Mouse (Mus musculus): ENCODE measurements around the gene Meis2. TPM values are rescaled to one million over a fixed set of nuclear protein-coding genes. Genes with fewer than 3 reads are reported as not detected.
A peak's percentile ranks its signal among the peaks of the same experiment; 100 is the strongest.

The Meis2 gene
- polyA plus RNA-seq (2015; fragmentation: Nextera tagmentation; extraction: Ambion mirVana) = 13.7 and 17.1 TPM in 2 replicates

DNA sequence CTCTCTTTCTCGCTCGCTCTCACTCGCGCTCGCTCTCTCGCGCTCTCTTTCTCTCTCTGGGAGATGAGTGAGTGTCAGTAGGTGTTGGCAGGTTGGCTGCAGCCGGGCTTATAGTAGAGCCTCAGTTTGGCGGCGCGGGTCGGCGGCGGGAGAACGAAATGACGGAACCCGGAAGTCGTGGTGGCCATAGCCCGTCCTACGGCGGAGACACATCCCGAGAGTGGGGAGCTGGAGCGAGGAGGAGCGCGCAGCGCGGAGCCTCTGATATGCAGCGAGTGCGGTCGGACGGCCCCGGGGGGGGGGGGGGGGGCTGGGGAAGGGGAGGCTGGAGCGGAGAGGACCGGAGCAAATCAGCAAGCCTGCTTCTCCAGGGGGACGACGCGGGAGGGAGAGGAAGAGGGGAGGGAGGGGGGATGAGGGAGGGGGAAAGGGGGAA lies at the start of gene Meis2:
Gene Meis2, minus strand, starts transcription at position 270 of the 436 bp plus-strand sequence.
- Histone ChIP-seq H3K4me1 (peaks cover 57% of the 10 kb centered on the region), H3K9ac (peak within 1 kb of the TSS; percentile 35)

DNA sequence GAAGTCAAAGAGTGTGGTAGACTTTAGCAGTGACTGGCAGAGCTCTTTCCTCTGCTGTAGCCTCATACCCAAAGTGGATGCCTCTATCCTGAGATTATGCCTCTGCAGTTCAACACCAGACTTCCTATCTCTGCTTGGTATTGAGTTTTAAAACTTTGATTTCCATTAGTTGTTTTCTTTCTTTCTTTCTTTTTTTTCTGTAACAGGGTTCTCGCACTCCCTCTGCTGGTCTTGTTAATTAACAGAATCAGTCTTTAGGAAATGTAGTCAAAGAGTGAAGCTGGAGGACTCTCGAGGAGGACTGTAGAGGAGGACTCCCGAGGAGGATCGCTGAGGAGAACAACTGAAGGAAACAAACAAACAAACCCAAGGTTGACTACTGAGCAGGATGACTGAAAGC lies 40.6 kb upstream of the Meis2 start:
- Histone ChIP-seq H3K4me2 (no peak overlapping the region), H3K4me1 (no peaks in the 10 kb centered on the region), H3K4me3 (no peak overlapping the region), H3K36me3 (no peaks in the 10 kb centered on the region), H3K9ac (no peak overlapping the region), H3K27me3 (no peaks in the 10 kb centered on the region), H3K27ac (no peak overlapping the region), H3K9me3 (no peaks in the 10 kb centered on the region)
- no peak for ATAC-seq (ENCODE audit: insufficient number of reproducible peaks, low FRiP score, low TSS enrichment, low read depth)
- WGBS = 70% methylated on average over 4 of the region's 4 CpGs

More for the DNA sequence above, at the start of gene Meis2:
- no peaks in the 10 kb centered on the region for H3K36me3 ChIP-seq
- H3K4me2 ChIP-seq = peak within 1 kb of the TSS; percentile 82
- peaks cover 52% of the 10 kb centered on the region for H3K27me3 ChIP-seq
- H3K4me3 ChIP-seq = peak within 1 kb of the TSS; percentile 48
- ATAC-seq (ENCODE audit: insufficient number of reproducible peaks, low FRiP score, low TSS enrichment, low read depth) = no peak
- H3K27ac ChIP-seq = peak within 1 kb of the TSS; percentile 85
- under 1% methylated on average over 31 of the region's 37 CpGs for WGBS
- H3K9me3 ChIP-seq = no peaks in the 10 kb centered on the region

DNA sequence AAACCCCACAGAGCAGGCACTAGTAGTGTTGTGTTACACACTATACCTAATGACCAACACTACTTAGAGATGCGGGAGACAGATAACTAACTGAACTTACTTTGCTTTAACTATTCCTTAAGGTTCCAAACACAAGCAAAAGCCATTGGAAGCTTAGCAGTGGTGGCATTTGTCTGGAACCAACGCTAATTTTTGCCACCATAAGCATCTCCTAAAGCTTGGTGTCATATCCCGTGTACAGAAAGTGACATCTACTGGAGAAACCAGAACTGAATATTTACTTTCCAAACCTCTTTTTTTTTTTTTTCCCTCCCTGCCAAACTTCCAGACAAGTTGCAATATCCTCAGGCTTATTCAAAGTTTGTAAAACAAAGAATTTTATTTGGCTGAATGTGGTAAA lies 39.5 kb upstream of the Meis2 start:
- Histone ChIP-seq H3K4me3 (no peak overlapping the region), H3K9ac (no peak overlapping the region), H3K27me3 (no peaks in the 10 kb centered on the region), H3K4me2 (no peak overlapping the region), H3K9me3 (no peaks in the 10 kb centered on the region), H3K4me1 (no peaks in the 10 kb centered on the region), H3K27ac (no peak overlapping the region), H3K36me3 (no peaks in the 10 kb centered on the region)
- WGBS = 57% methylated on average over 3 of the region's 3 CpGs
- no peak for ATAC-seq (ENCODE audit: insufficient number of reproducible peaks, low FRiP score, low TSS enrichment, low read depth)

DNA sequence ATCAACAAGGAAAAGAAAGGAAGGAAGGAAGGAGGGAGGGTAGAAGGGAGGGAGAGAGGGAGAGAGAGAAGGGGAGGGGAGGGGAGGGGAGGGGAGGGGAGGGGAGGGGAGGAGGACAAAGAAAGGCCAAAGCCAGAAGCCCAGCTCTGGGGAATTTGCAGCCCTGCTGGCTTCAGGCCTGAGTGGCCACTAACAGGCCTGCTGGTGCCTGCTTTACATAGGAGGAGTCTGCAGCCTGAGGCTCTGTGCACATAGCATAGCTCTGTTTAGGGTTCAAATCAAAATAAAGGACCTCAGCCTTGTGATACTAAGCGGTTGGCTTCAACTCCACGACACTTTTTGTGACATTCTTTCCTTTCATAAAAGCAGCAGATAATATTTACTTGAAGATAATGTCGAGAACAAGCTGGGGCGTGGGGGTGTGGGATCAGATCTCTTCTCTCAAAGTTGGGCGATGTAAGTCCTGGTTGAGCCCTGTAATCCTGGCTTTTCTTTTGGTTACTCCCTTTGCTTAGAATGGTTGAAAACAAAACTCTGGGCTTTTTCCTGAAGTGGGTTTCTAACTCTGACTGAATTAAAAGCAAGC lies 37.9 kb upstream of the Meis2 start:
- ATAC-seq (ENCODE audit: insufficient number of reproducible peaks, low FRiP score, low TSS enrichment, low read depth) = no peak
- H3K4me1 ChIP-seq = no peaks in the 10 kb centered on the region
- H3K4me2 ChIP-seq = no peak overlapping the region
- H3K4me3 ChIP-seq = no peak overlapping the region
- no peak overlapping the region for H3K9ac ChIP-seq
- no peaks in the 10 kb centered on the region for H3K36me3 ChIP-seq
- 58% methylated on average over 5 of the region's 5 CpGs for WGBS
- H3K27ac ChIP-seq = no peak overlapping the region
- no peaks in the 10 kb centered on the region for H3K9me3 ChIP-seq
- H3K27me3 ChIP-seq = no peaks in the 10 kb centered on the region

DNA sequence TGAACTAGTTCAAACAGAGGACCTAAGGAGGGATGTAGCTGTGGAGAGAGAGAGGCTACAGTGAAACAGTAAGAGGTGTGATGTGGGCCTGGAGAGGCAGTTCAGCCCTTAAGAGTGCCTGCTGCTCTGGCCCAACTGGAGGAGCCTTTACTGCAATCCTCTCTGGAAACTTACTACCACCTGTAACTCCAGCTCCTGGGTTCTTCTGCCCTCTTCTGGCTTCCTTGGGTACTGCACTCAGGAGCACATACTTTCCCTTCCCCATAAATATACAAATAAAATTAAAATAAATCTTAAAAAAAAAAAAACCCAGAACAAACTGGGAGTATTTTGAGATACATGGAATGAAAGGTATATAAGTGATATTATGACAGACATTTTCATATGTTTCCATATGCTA lies 35.6 kb upstream of the Meis2 start:
- H3K9me3 ChIP-seq = no peaks in the 10 kb centered on the region
- no peaks in the 10 kb centered on the region for H3K27me3 ChIP-seq
- H3K36me3 ChIP-seq = no peaks in the 10 kb centered on the region
- no peaks in the 10 kb centered on the region for H3K4me1 ChIP-seq
- no peak overlapping the region for H3K4me3 ChIP-seq
- H3K27ac ChIP-seq = no peak overlapping the region
- no peak overlapping the region for H3K9ac ChIP-seq
- ATAC-seq (ENCODE audit: insufficient number of reproducible peaks, low FRiP score, low TSS enrichment, low read depth) = no peak
- H3K4me2 ChIP-seq = no peak overlapping the region

DNA sequence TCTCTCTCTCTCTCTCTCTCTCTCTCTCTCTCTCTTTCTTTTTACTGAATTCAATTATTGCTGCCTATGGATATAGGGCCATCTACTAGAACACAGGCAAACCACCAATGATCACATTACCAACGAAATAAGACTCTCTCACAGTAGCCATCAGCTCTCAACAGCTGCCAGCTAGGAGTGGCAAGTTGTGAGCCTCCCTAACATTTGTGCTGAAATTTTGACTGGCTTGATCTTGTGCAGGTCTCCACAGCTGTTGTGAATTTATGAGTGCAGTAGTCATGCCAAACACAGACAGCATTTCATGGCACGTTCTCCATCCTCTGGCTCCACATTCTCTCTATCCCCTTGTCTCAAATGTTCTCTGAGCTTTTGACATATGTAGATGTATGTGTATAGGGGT lies 15.3 kb upstream of the Meis2 start:
- H3K36me3 ChIP-seq = no peaks in the 10 kb centered on the region
- H3K4me3 ChIP-seq = no peak overlapping the region
- H3K27ac ChIP-seq = no peak overlapping the region
- H3K9me3 ChIP-seq = no peaks in the 10 kb centered on the region
- ATAC-seq (ENCODE audit: insufficient number of reproducible peaks, low FRiP score, low TSS enrichment, low read depth) = no peak
- WGBS = 63% methylated on average over 2 of the region's 2 CpGs
- peaks cover 21% of the 10 kb centered on the region for H3K27me3 ChIP-seq
- H3K4me2 ChIP-seq = no peak overlapping the region
- H3K4me1 ChIP-seq = peaks cover 1% of the 10 kb centered on the region
- H3K9ac ChIP-seq = no peak overlapping the region

DNA sequence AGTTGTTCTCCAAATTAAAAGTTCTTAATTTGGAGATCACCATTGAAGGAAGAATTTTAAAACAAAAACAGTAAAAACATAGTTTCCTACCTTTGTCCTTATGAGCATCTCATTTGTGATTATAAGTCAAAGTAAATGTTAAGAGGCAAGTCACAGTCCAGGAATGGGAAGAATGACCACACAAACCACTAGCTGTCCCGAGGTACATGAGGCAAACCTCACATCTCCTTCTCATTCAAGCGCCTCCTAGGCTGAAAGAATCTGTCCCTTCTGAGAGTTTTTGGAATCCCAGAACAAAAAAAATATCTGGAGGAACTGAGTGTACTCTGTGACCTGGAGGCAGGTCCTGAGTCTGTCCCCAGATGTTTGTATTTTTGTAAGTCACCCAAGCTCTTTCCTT lies 13.2 kb upstream of the Meis2 start:
- Histone ChIP-seq H3K9me3 (no peaks in the 10 kb centered on the region), H3K27ac (no peak overlapping the region), H3K4me3 (no peak overlapping the region), H3K27me3 (peaks cover 42% of the 10 kb centered on the region), H3K4me1 (peaks cover 8% of the 10 kb centered on the region), H3K4me2 (no peak overlapping the region), H3K36me3 (no peaks in the 10 kb centered on the region), H3K9ac (no peak overlapping the region)
- WGBS = 82% methylated on average over 2 of the region's 2 CpGs
- no peak for ATAC-seq (ENCODE audit: insufficient number of reproducible peaks, low FRiP score, low TSS enrichment, low read depth)

DNA sequence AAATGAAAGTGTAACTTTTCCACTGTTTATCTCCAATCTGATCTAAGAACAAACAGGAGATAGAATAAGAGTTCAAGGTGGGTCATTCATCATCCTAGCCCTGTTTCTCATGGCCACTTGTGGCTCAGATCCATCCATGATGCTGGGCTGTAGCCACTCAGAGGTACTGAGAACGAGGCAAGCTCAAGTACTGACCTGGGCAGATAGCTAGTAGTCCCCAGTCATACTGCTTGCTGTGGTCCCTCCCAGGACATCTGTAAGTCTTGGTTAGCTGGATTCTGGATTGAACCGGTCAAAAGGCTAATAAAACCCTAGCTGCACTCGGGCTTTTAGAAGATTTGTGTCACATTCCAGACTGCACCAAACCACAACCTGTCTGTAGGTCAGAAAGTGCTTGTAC lies 12.1 kb upstream of the Meis2 start:
- H3K9ac ChIP-seq = no peak overlapping the region
- no peak for ATAC-seq (ENCODE audit: insufficient number of reproducible peaks, low FRiP score, low TSS enrichment, low read depth)
- no peak overlapping the region for H3K27ac ChIP-seq
- no peaks in the 10 kb centered on the region for H3K9me3 ChIP-seq
- H3K27me3 ChIP-seq = peaks cover 53% of the 10 kb centered on the region
- H3K4me2 ChIP-seq = no peak overlapping the region
- peaks cover 8% of the 10 kb centered on the region for H3K4me1 ChIP-seq
- no peaks in the 10 kb centered on the region for H3K36me3 ChIP-seq
- no peak overlapping the region for H3K4me3 ChIP-seq
- 34% methylated on average over 3 of the region's 3 CpGs for WGBS

DNA sequence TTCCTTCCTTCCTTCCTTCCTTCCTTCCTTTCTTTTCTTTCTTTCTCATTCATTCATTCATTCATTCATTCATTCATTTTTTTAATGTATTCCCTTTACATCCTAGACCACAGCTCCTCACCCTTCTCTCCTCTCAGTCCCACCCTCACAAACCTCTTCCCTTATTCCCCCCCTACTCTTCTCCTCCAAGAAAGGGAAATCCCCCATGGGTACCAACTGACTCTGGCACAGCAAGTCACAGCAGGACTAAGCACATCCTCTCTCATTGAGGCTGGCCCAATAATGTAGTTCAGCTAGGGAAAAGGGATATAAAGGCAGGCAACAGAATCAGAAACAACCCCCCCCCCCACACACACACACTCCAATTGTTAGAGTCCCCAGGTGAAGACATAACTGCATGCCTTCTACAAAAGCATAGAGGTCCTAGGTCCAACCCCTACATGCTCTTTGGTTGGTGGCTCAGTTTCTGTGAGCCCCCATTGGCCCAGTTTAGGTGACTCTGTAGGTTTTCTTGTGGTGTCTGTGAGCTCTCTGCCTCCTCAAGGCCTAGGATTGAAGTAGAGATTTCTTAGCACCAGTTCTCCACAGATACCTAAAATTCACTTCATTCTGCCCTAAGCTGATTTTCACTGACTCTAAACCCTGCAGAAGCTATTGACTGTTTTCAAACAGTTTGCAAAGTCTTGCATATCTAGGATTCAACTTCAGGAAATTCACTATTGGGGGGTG lies 11.3 kb upstream of the Meis2 start:
- no peak overlapping the region for H3K4me3 ChIP-seq
- H3K9ac ChIP-seq = no peak overlapping the region
- H3K27me3 ChIP-seq = peaks cover 61% of the 10 kb centered on the region
- no peak overlapping the region for H3K4me2 ChIP-seq
- peaks cover 10% of the 10 kb centered on the region for H3K4me1 ChIP-seq
- no peak for ATAC-seq (ENCODE audit: insufficient number of reproducible peaks, low FRiP score, low TSS enrichment, low read depth)
- H3K36me3 ChIP-seq = no peaks in the 10 kb centered on the region
- no peaks in the 10 kb centered on the region for H3K9me3 ChIP-seq
- H3K27ac ChIP-seq = no peak overlapping the region

DNA sequence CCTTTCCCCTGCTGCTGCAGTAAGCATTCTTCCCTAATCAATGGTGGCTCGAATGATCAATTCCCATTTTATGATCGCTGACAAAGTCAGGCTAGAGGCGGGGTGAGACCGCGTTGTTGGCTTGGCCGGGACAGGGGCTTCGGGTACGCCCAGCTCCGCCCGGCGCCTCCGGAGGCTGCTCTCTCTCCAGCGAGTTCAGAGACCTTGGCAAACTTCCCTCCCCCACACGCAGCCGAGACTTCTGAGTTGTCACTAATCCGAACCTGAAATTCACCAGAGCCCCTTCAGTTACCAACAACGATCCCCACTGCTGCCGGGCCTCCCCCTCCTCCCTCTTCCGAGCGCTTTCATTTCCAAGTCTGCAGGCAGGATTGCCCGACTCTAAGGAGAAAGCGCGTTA lies 10.3 kb upstream of the Meis2 start:
- Histone ChIP-seq H3K27ac (no peak overlapping the region), H3K4me3 (peak overlapping the region; percentile 46), H3K27me3 (peaks cover 71% of the 10 kb centered on the region), H3K9me3 (no peaks in the 10 kb centered on the region), H3K4me1 (peaks cover 16% of the 10 kb centered on the region), H3K36me3 (no peaks in the 10 kb centered on the region), H3K4me2 (peak overlapping the region; percentile 76), H3K9ac (no peak overlapping the region)
- no peak for ATAC-seq (ENCODE audit: insufficient number of reproducible peaks, low FRiP score, low TSS enrichment, low read depth)
- 1% methylated on average over 23 of the region's 23 CpGs for WGBS

DNA sequence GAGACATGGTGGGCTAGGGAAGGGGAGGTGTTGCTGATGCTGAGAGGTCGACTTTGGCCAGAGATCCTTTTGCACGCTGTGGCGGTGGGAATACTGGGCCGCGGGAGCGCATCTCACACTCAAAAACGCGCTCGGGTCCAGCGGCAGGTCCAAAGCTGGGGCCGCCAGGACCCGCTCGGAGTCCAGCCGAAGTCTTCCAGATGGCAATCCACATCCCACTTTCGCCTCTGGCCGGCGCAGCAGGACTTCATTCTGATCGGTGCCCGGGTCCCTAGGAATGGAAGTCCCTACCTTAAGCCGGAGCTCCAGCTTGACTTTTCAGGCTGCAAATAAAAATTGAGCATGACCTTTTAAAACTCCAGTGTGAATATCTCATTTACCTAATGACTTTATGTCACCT lies 9.8 kb upstream of the Meis2 start:
- peak overlapping the region; percentile 76 for H3K4me2 ChIP-seq
- H3K4me3 ChIP-seq = peak overlapping the region; percentile 46
- 2% methylated on average over 20 of the region's 20 CpGs for WGBS
- H3K27me3 ChIP-seq = peaks cover 75% of the 10 kb centered on the region
- H3K36me3 ChIP-seq = no peaks in the 10 kb centered on the region
- peaks cover 16% of the 10 kb centered on the region for H3K4me1 ChIP-seq
- no peak overlapping the region for H3K27ac ChIP-seq
- H3K9ac ChIP-seq = no peak overlapping the region
- H3K9me3 ChIP-seq = no peaks in the 10 kb centered on the region
- no peak for ATAC-seq (ENCODE audit: insufficient number of reproducible peaks, low FRiP score, low TSS enrichment, low read depth)

DNA sequence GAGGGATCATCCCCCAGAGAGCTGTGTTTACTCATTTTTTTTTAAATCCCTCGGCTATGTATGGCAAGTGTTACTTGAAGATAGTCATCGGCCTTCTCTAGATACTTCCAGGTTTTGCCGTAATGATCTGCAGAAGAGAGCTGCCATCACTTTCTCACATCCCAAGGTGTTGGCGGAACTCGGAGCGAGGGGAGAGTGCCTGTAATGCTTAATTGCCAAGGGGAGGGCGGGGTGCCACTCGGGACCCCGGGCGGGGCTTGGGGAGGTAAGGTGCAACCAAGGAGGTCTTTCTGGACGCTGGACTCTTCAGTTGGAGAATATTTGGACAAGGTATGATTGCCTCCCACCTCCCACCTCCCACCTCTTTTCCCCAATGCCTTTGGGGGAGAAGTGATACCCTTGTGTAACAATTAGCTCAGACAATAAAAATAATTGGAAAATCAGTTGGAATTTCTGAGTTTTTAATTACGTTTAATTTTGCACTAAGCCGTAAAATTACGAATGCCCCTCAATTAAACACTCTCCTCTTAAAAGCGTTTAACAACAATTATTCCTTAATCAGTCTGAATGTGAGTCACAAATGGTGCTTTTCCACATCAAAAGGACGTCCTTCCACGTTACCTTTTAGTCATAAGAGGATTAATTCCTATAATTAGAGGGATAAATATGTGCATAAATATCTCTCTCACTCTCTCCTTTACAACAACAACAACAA lies 9.2 kb upstream of the Meis2 start:
- Histone ChIP-seq H3K4me1 (peaks cover 16% of the 10 kb centered on the region), H3K4me2 (peak overlapping the region; percentile 76; the same call in 1 of the 2 replicates), H3K27ac (no peak overlapping the region), H3K4me3 (peak overlapping the region; percentile 46), H3K36me3 (no peaks in the 10 kb centered on the region), H3K9ac (no peak overlapping the region), H3K9me3 (no peaks in the 10 kb centered on the region), H3K27me3 (peaks cover 81% of the 10 kb centered on the region)
- WGBS = 7% methylated on average over 17 of the region's 17 CpGs
- ATAC-seq (ENCODE audit: insufficient number of reproducible peaks, low FRiP score, low TSS enrichment, low read depth) = no peak

All from limb, embryonic 15.5 days (tissue).